Mouse (Mus musculus) embryonic stem cell, embryonic (primary cell): ENCODE results near the gene Bcl7a.

ENCODE experiments used
- CTCF ChIA-PET, 4 experiments: fragments of 300-600 bp in 2 of 4; fragments of 350-600 bp in 2 of 4; sonication (Branson Sonifier 250); formaldehyde crosslinking; loops; one replicate each; lab custom pipeline; 2022; ENCODE audit warnings: inconsistent platforms in 2 of 4; lab: Charles Lee
- POLR2A ChIA-PET, 4 experiments: fragments of 300-600 bp in 2 of 4; fragments of 350-600 bp in 2 of 4; sonication (Branson Sonifier 250); formaldehyde crosslinking; loops; one replicate each; lab custom pipeline; 2022; ENCODE audit warnings: antibody characterized with exemption in 4 of 4, inconsistent platforms in 1 of 4; lab: Charles Lee

Gene Bcl7a

DNA sequence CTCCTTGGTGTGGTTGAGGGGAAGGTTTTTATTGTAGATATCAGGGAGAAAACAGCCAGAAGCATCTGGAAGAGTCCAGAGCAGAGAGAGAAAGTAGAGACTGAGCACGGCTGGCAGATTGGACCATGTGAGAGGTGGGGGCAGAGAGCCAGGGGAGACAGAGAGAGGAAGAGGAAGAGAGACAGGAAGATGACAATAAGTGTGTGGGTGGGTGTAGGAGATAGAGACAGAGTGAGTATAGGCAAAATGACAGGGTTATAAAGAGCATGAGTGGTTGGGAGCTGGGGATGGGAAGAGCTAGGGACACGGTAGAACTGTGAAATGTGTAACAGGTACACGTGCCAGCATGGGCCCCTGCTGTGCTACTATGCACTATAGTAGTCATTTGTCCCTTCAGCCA, 44.8 kb downstream of the Bcl7a start:
- ChIA-PET POLR2A (interaction anchor here in 2 of 4 experiments (0.8 to 1.3 kb wide), 5 partner anchors 10 to 52 kb away, joined by 3 read pairs; no protein-coding TSS in a partner anchor), CTCF (no interaction called here)

GRCm38 (mm10) chr5:123390536-123391441, 47.2 kb downstream of the Bcl7a start:
- ChIA-PET POLR2A (interaction anchor here in 3 of 4 experiments (0.6 to 1.1 kb wide), 10 partner anchors 9 to 251 kb away, joined by 3 to 6 read pairs (median 3); no protein-coding TSS in a partner anchor), CTCF (interaction anchor here in 2 of 4 experiments (0.6 to 1.3 kb wide), 3 partner anchors 13 to 242 kb away, joined by 3 to 7 read pairs (median 3); no protein-coding TSS in a partner anchor)

- ChIA-PET CTCF (interaction anchor here in 2 of 4 experiments (1.2 to 1.9 kb wide), 3 partner anchors 14 to 233 kb away, joined by 3 to 7 read pairs (median 3); no protein-coding TSS in a partner anchor), POLR2A (interaction anchor here in 1 of 4 experiments (0.7 to 1.1 kb wide), 3 partner anchors 10 to 222 kb away, joined by 3 to 4 read pairs (median 3); no protein-coding TSS in a partner anchor)
Measured at GRCm38 (mm10) chr5:123391442-123391809, 47.8 kb downstream of the Bcl7a start.

- ChIA-PET CTCF (interaction anchor here (0.5 to 2.1 kb wide), 16 partner anchors 15 to 1383 kb away, joined by 3 to 25 read pairs (median 6); no protein-coding TSS in a partner anchor), POLR2A (interaction anchor here in 3 of 4 experiments (0.6 to 1.9 kb wide), 40 partner anchors 9 to 1040 kb away, joined by 3 to 31 read pairs (median 4); partner anchors contain the start of genes Ccdc62 (in 1 of the 3), Diablo (in 1 of the 3), Kntc1 (in 1 of the 3) and Rsrc2 (in 1 of the 3))
Measured at GRCm38 (mm10) chr5:123393786-123394302, 50.2 kb downstream of the Bcl7a start.

- ChIA-PET POLR2A (interaction anchor here (0.6 to 1.9 kb wide), 48 partner anchors 9 to 1039 kb away, joined by 3 to 31 read pairs (median 3); partner anchors contain the start of genes Ccdc62 (in 1 of the 4), Diablo (in 1 of the 4), Kntc1 (in 1 of the 4) and Rsrc2 (in 1 of the 4)), CTCF (interaction anchor here (0.5 to 2.1 kb wide), 22 partner anchors 15 to 1383 kb away, joined by 3 to 25 read pairs (median 5); partner anchors contain the start of gene Rilpl2 (in 1 of the 4))
Measured at GRCm38 (mm10) chr5:123394303-123394956, 50.8 kb downstream of the Bcl7a start, which contains the start of gene Mlxip. Mlxip (plus strand) TSS chr5:123394798.

GRCm38 (mm10) chr5:123394957-123395881, 51.6 kb downstream of the Bcl7a start:
- POLR2A ChIA-PET: interaction anchor here (0.6 to 1.9 kb wide), 33 partner anchors 10 to 941 kb away, joined by 3 to 31 read pairs (median 4); partner anchors contain the start of genes Ccdc62 (in 1 of the 4), Diablo (in 1 of the 4), Kntc1 (in 1 of the 4) and Rsrc2 (in 1 of the 4)
- CTCF ChIA-PET: interaction anchor here (0.6 to 2.1 kb wide), 18 partner anchors 16 to 1083 kb away, joined by 3 to 25 read pairs (median 5); partner anchors contain the start of gene Rilpl2 (in 1 of the 4)

DNA sequence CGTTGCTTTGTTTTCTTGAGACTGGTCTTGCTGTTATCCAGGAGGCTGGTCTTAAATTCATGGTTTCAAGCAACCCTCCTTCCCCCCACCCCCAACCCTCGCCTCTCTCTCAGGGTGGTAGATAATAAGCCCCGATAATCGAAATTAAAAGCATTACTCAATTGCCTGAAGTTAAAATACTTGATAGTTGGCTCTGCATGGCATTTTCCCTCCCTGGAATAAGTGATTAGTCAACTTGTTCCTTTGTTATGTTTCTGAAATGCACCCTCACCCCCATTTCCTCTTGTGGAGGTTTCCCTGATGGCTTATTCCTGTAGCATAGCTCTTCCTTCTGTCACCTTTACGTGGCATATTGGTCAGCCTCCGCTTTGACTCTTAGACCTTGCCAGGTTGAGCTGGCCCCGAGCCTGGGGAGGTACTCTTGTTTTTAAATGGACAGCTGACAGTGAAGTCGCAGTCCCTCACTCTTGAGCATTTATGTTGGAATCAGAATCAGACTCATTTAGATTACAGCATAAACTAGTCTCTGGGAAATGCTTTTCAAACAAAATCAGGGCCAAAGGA, 53.3 kb downstream of the Bcl7a start:
- CTCF ChIA-PET: interaction anchor here in 3 of 4 experiments (0.6 to 1.1 kb wide), 3 partner anchors 20 to 233 kb away, joined by 3 to 4 read pairs (median 4); no protein-coding TSS in a partner anchor
- POLR2A ChIA-PET: interaction anchor here in 3 of 4 experiments (1.0 to 1.4 kb wide), 3 partner anchors 20 to 28 kb away, joined by 3 to 5 read pairs (median 3); no protein-coding TSS in a partner anchor

GRCm38 (mm10) chr5:123397786-123398185, 54.2 kb downstream of the Bcl7a start:
- ChIA-PET POLR2A (interaction anchor here in 3 of 4 experiments (0.6 to 1.4 kb wide), 4 partner anchors 21 to 102 kb away, joined by 3 to 5 read pairs (median 3); no protein-coding TSS in a partner anchor), CTCF (interaction anchor here in 3 of 4 experiments (0.6 to 1.1 kb wide), 3 partner anchors 20 to 232 kb away, joined by 3 to 4 read pairs (median 4); no protein-coding TSS in a partner anchor)

GRCm38 (mm10) chr5:123398856-123399498, 55.3 kb downstream of the Bcl7a start:
- ChIA-PET CTCF (interaction anchor here in 2 of 4 experiments (0.6 to 1.0 kb wide), 2 partner anchors 103 to 953 kb away, joined by 3 to 5 read pairs; no protein-coding TSS in a partner anchor), POLR2A (no interaction called here)

DNA sequence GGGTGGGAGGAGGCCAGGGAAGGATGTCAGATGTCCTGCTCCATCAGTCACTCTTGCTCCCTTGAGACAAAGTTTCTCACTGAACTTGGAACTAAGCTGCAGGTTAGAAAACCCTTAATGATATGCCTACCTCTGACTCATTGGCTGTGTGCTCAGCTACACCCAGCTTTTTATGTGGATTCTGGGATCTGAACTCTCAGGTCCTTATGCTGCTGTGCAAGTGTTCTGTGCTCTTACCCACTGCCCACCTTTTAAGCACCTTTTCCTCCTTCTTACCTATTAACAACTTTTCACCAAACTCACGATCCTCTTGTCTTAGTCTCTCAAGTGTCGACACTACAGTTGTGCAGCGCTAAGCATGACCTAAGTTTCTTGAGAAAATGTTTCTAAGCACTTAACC, 60.8 kb downstream of the Bcl7a start:
- POLR2A ChIA-PET: interaction anchor here in 2 of 4 experiments (1.3 to 2.4 kb wide), 3 partner anchors 9 to 10 kb away, joined by 4 to 6 read pairs (median 4); partner anchors contain the start of gene Mlxip (in 2 of the 2)
- CTCF ChIA-PET: interaction anchor here in 1 of 4 experiments (2.9 kb wide), 1 partner anchor 27 kb away, joined by 9 read pairs; no protein-coding TSS in a partner anchor

- CTCF ChIA-PET: interaction anchor here in 1 of 4 experiments (2.9 kb wide), 1 partner anchor 29 kb away, joined by 9 read pairs; no protein-coding TSS in a partner anchor
- POLR2A ChIA-PET: interaction anchor here in 3 of 4 experiments (0.7 to 2.2 kb wide), 6 partner anchors 12 to 251 kb away, joined by 3 to 8 read pairs (median 3); partner anchors contain the start of genes Mlxip (in 2 of the 3) and Diablo (in 1 of the 3)
Measured at GRCm38 (mm10) chr5:123406952-123407351, 63.3 kb downstream of the Bcl7a start.

DNA sequence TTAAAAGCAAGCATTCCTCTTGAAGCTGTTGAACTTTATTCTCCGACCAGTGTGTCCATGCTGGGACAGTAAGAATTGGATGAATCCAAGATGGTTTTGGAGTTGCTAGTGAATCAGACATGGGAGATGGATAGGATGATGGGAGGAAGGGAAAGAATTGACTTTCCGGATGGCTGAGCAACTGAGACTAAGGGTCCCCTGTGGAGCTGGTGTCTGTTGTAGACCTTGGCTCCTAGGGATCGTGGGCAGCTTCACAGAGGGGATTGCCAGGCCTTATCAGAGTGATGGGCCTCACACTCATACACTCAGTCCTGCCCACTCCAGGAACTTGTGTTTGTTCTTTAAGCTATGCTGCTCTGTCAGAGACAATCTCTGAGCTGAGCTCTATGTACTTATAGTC, 64.5 kb downstream of the Bcl7a start:
- ChIA-PET POLR2A (interaction anchor here (0.7 to 2.2 kb wide), 7 partner anchors 12 to 1685 kb away, joined by 3 to 8 read pairs (median 4); partner anchors contain the start of gene Mlxip (in 3 of the 4)), CTCF (interaction anchor here in 2 of 4 experiments (0.8 to 1.4 kb wide), 4 partner anchors 29 to 344 kb away, joined by 3 to 4 read pairs (median 3); no protein-coding TSS in a partner anchor)

- POLR2A ChIA-PET: no interaction called here
- CTCF ChIA-PET: interaction anchor here in 2 of 4 experiments (0.9 to 1.2 kb wide), 3 partner anchors 32 to 127 kb away, joined by 3 to 5 read pairs (median 3); no protein-coding TSS in a partner anchor
Measured at GRCm38 (mm10) chr5:123412193-123412592, 68.6 kb downstream of the Bcl7a start.

GRCm38 (mm10) chr5:123413866-123414363, 70.3 kb downstream of the Bcl7a start:
- CTCF ChIA-PET: interaction anchor here in 3 of 4 experiments (0.6 to 0.7 kb wide), 4 partner anchors 99 to 707 kb away, joined by 3 to 6 read pairs (median 4); partner anchors contain the start of gene P2rx4 (in 1 of the 3)
- POLR2A ChIA-PET: interaction anchor here in 1 of 4 experiments (1.3 to 1.6 kb wide), 2 partner anchors 9 to 20 kb away, joined by 4 read pairs; partner anchors contain the start of gene Mlxip
